8 mouse cellular contexts compared by ENCODE assay signal in genomic region chr15:82339150-82339549, GRCm38 (mm10). TPM values are rescaled to one million over a fixed set of nuclear protein-coding genes. Genes with fewer than 3 reads are reported as not detected.
DNase-seq lines count a peak whose midpoint lies in the region; ATAC-seq and TF ChIP-seq lines count a peak whose summit lies in the region.

No protein-coding gene starts in this region.

- no peaks in the 10 kb centered on the region for H3K27me3 ChIP-seq in embryonic facial prominence, embryonic 13.5 days
- H3K27me3 ChIP-seq in hindbrain, postnatal 0 days (ENCODE audit: insufficient read depth, low read length) = no peaks in the 10 kb centered on the region
- H3K27me3 ChIP-seq in midbrain, postnatal 0 days (ENCODE audit: insufficient read depth, low read length) = peaks cover 9% of the 10 kb centered on the region; the same call in 1 of the 2 replicates

- TF ChIP-seq CTCF in layer of hippocampus, adult 2 months (conservative IDR thresholded peaks at IDR 0.05) = no peak
- no peak for TF ChIP-seq CTCF in hindbrain, postnatal 0 days (IDR thresholded peaks at IDR 0.05; ENCODE audit: low read depth)
- TF ChIP-seq CTCF in midbrain, postnatal 0 days (IDR thresholded peaks at IDR 0.05) = no peak

- H3K9me3 ChIP-seq in embryonic facial prominence, embryonic 13.5 days = no peaks in the 10 kb centered on the region
- no peaks in the 10 kb centered on the region for H3K9me3 ChIP-seq in hindbrain, postnatal 0 days (ENCODE audit: low read length)
- no peaks in the 10 kb centered on the region for H3K9me3 ChIP-seq in midbrain, postnatal 0 days (ENCODE audit: low read length)

- peak overlapping the region; percentile 79 for H3K27ac ChIP-seq in layer of hippocampus, adult 2 months
- H3K27ac ChIP-seq in embryonic facial prominence, embryonic 13.5 days = 0 out of 2 replicates have a peak overlapping the region, but pooled peaks have one; percentile 12
- no peak overlapping the region for H3K27ac ChIP-seq in hindbrain, postnatal 0 days
- no peak overlapping the region for H3K27ac ChIP-seq in midbrain, postnatal 0 days (ENCODE audit: low read depth, low read length)

- H3K36me3 ChIP-seq in embryonic facial prominence, embryonic 13.5 days = peaks cover 38% of the 10 kb centered on the region
- H3K36me3 ChIP-seq in hindbrain, postnatal 0 days (ENCODE audit: insufficient read depth, low read length) = 0 out of 2 replicates have a peak, but pooled peaks cover 6% of the 10 kb centered on the region
- peaks cover 15% of the 10 kb centered on the region; the same call in 1 of the 2 replicates for H3K36me3 ChIP-seq in midbrain, postnatal 0 days (ENCODE audit: insufficient read depth, low read length)

- peaks cover 44% of the 10 kb centered on the region for H3K4me1 ChIP-seq in embryonic facial prominence, embryonic 13.5 days
- peaks cover 14% of the 10 kb centered on the region; the same call in 1 of the 2 replicates for H3K4me1 ChIP-seq in hindbrain, postnatal 0 days (ENCODE audit: insufficient read depth, low read length)
- H3K4me1 ChIP-seq in midbrain, postnatal 0 days (ENCODE audit: insufficient read depth, low read length) = peaks cover 7% of the 10 kb centered on the region

- ATAC-seq in embryonic facial prominence, embryonic 13.5 days (ENCODE audit: insufficient number of reproducible peaks, insufficient read depth, low FRiP score, low TSS enrichment, low read depth) = no peak
- ATAC-seq in hindbrain, postnatal 0 days = no peak
- no peak for ATAC-seq in midbrain, postnatal 0 days (ENCODE audit: low FRiP score)
- ATAC-seq in CD4-positive, CD25-positive, alpha-beta regulatory T cell, adult 4 months = no peak

- WGBS in embryonic facial prominence, embryonic 13.5 days = 58% methylated on average over 10 of the region's 10 CpGs
- 52% methylated on average over 10 of the region's 10 CpGs for WGBS in hindbrain, postnatal 0 days
- 56% methylated on average over 10 of the region's 10 CpGs for WGBS in midbrain, postnatal 0 days

- H3K4me3 ChIP-seq in layer of hippocampus, adult 2 months = peak overlapping the region; percentile 94
- H3K4me3 ChIP-seq in embryonic facial prominence, embryonic 13.5 days = peak overlapping the region; percentile 61
- peak overlapping the region; percentile 48 for H3K4me3 ChIP-seq in hindbrain, postnatal 0 days (ENCODE audit: low read length)
- peak overlapping the region; percentile 43 for H3K4me3 ChIP-seq in midbrain, postnatal 0 days (ENCODE audit: low read depth, low read length)

- peak overlapping the region; percentile 74 for H3K4me2 ChIP-seq in embryonic facial prominence, embryonic 13.5 days
- H3K4me2 ChIP-seq in hindbrain, postnatal 0 days (ENCODE audit: low read depth, low read length) = peak overlapping the region; percentile 64
- peak overlapping the region; percentile 60 for H3K4me2 ChIP-seq in midbrain, postnatal 0 days (ENCODE audit: low read depth, low read length, poor library complexity, severe bottlenecking)

- peak overlapping the region; percentile 78 for H3K9ac ChIP-seq in embryonic facial prominence, embryonic 13.5 days
- peak overlapping the region; percentile 54; the same call in 1 of the 2 replicates for H3K9ac ChIP-seq in hindbrain, postnatal 0 days (replicated peaks; ENCODE audit: low read length)
- H3K9ac ChIP-seq in midbrain, postnatal 0 days (replicated peaks; ENCODE audit: low read length, poor library complexity, severe bottlenecking) = no peak overlapping the region

- DNase-seq in layer of hippocampus, adult 2 months (ENCODE audit: low spot score in 2 of 2) = no peak
- DNase-seq in layer of hippocampus, postnatal 25 days (ENCODE audit: extremely low spot score in 1 of 2, low spot score in 1 of 2) = no peak
- DNase-seq in hindbrain, postnatal 0 days (ENCODE audit: low spot score) = no peak
- no peak for DNase-seq in midbrain, postnatal 0 days (ENCODE audit: low spot score)
- DNase-seq in gastrocnemius, postnatal 10 days = no peak
- no peak for DNase-seq in thymus, postnatal 10 days (ENCODE audit: low spot score in 2 of 2)

RNA-seq across cellular contexts. Expression of gene Smdt1, which starts 0.4 kb away (rescaled TPM):
- 100 to 1,000 TPM; 138 to 144 TPM for total RNA-seq in layer of hippocampus, adult 2 months (2021)
- total RNA-seq in layer of hippocampus, postnatal 25 days (2021) = 100 to 1,000 TPM; 139 to 150 TPM
- polyA plus RNA-seq in embryonic facial prominence, embryonic 13.5 days (2015; fragmentation: Nextera tagmentation; extraction: Ambion mirVana) = 255 and 264 TPM in 2 replicates
- 288 and 293 TPM in 2 replicates for total RNA-seq in hindbrain, postnatal 0 days (2014; rRNA removed)
- 392 and 401 TPM in 2 replicates for polyA plus RNA-seq in hindbrain, postnatal 0 days (2015; fragmentation: Nextera tagmentation; extraction: Ambion mirVana)
- 186 and 226 TPM in 2 replicates for total RNA-seq in midbrain, postnatal 0 days (2014; rRNA removed)
- polyA plus RNA-seq in midbrain, postnatal 0 days (2015; fragmentation: Nextera tagmentation; extraction: Ambion mirVana) = 352 and 383 TPM in 2 replicates
- total RNA-seq in gastrocnemius, postnatal 10 days (2021) = 100 to 1,000 TPM; 143 to 156 TPM
- polyA plus RNA-seq in CD4-positive, CD25-positive, alpha-beta regulatory T cell, adult 4 months (2017; shearing (Covaris generic)) = 10 to 100 TPM; 76.9 to 95.0 TPM

RNA-seq across cellular contexts. Expression of gene Pheta2, which starts 0.4 kb away (rescaled TPM):
- under 1 TPM; 0.41 to 0.64 TPM for total RNA-seq in layer of hippocampus, adult 2 months (2021)
- total RNA-seq in layer of hippocampus, postnatal 25 days (2021) = under 1 TPM; 0.66 to 0.92 TPM
- polyA plus RNA-seq in embryonic facial prominence, embryonic 13.5 days (2015; fragmentation: Nextera tagmentation; extraction: Ambion mirVana) = 18.9 and 19.5 TPM in 2 replicates
- 0.93 and 1.2 TPM in 2 replicates for total RNA-seq in hindbrain, postnatal 0 days (2014; rRNA removed)
- 1.3 and 1.4 TPM in 2 replicates for polyA plus RNA-seq in hindbrain, postnatal 0 days (2015; fragmentation: Nextera tagmentation; extraction: Ambion mirVana)
- 0.28 and 1.5 TPM in 2 replicates for total RNA-seq in midbrain, postnatal 0 days (2014; rRNA removed)
- polyA plus RNA-seq in midbrain, postnatal 0 days (2015; fragmentation: Nextera tagmentation; extraction: Ambion mirVana) = 0.82 and 0.88 TPM in 2 replicates
- 1 to 10 TPM; 3.0 to 4.9 TPM for total RNA-seq in gastrocnemius, postnatal 10 days (2021)
- 1 to 10 TPM; 3.4 to 5.0 TPM for polyA plus RNA-seq in CD4-positive, CD25-positive, alpha-beta regulatory T cell, adult 4 months (2017; shearing (Covaris generic))

RNA-seq across cellular contexts. Expression of gene Naga, which starts 0.4 kb away (rescaled TPM):
- 10 to 100 TPM; 37.6 to 40.9 TPM for total RNA-seq in layer of hippocampus, adult 2 months (2021)
- 10 to 100 TPM; 33.1 to 36.7 TPM for total RNA-seq in layer of hippocampus, postnatal 25 days (2021)
- 46.0 and 49.9 TPM in 2 replicates for polyA plus RNA-seq in embryonic facial prominence, embryonic 13.5 days (2015; fragmentation: Nextera tagmentation; extraction: Ambion mirVana)
- total RNA-seq in hindbrain, postnatal 0 days (2014; rRNA removed) = 41.6 and 51.1 TPM in 2 replicates
- polyA plus RNA-seq in hindbrain, postnatal 0 days (2015; fragmentation: Nextera tagmentation; extraction: Ambion mirVana) = 36.9 and 37.2 TPM in 2 replicates
- 36.6 and 38.0 TPM in 2 replicates for total RNA-seq in midbrain, postnatal 0 days (2014; rRNA removed)
- polyA plus RNA-seq in midbrain, postnatal 0 days (2015; fragmentation: Nextera tagmentation; extraction: Ambion mirVana) = 25.0 and 30.8 TPM in 2 replicates
- 10 to 100 TPM; 24.6 to 27.3 TPM for total RNA-seq in gastrocnemius, postnatal 10 days (2021)
- 10 to 100 TPM; 58.4 to 70.3 TPM for polyA plus RNA-seq in CD4-positive, CD25-positive, alpha-beta regulatory T cell, adult 4 months (2017; shearing (Covaris generic))

RNA-seq across cellular contexts. Expression of gene Ndufa6, which starts 15.0 kb away (rescaled TPM):
- 100 to 1,000 TPM; 209 to 211 TPM for total RNA-seq in layer of hippocampus, adult 2 months (2021)
- 100 to 1,000 TPM; 202 to 220 TPM for total RNA-seq in layer of hippocampus, postnatal 25 days (2021)
- 319 and 324 TPM in 2 replicates for polyA plus RNA-seq in embryonic facial prominence, embryonic 13.5 days (2015; fragmentation: Nextera tagmentation; extraction: Ambion mirVana)
- 194 and 224 TPM in 2 replicates for total RNA-seq in hindbrain, postnatal 0 days (2014; rRNA removed)
- 511 and 516 TPM in 2 replicates for polyA plus RNA-seq in hindbrain, postnatal 0 days (2015; fragmentation: Nextera tagmentation; extraction: Ambion mirVana)
- 241 and 287 TPM in 2 replicates for total RNA-seq in midbrain, postnatal 0 days (2014; rRNA removed)
- 481 and 482 TPM in 2 replicates for polyA plus RNA-seq in midbrain, postnatal 0 days (2015; fragmentation: Nextera tagmentation; extraction: Ambion mirVana)
- total RNA-seq in gastrocnemius, postnatal 10 days (2021) = 100 to 1,000 TPM; 362 to 411 TPM
- polyA plus RNA-seq in CD4-positive, CD25-positive, alpha-beta regulatory T cell, adult 4 months (2017; shearing (Covaris generic)) = 100 to 1,000 TPM; 433 to 535 TPM

RNA-seq across cellular contexts. Expression of gene Wbp2nl, which starts 40.4 kb away (rescaled TPM):
- total RNA-seq in layer of hippocampus, adult 2 months (2021) = not detected
- not detected for total RNA-seq in layer of hippocampus, postnatal 25 days (2021)
- not detected in 2 replicates for polyA plus RNA-seq in embryonic facial prominence, embryonic 13.5 days (2015; fragmentation: Nextera tagmentation; extraction: Ambion mirVana)
- total RNA-seq in hindbrain, postnatal 0 days (2014; rRNA removed) = 1.4 TPM in 1 of 2 replicates, not detected in the other
- polyA plus RNA-seq in hindbrain, postnatal 0 days (2015; fragmentation: Nextera tagmentation; extraction: Ambion mirVana) = 0.36 TPM in 1 of 2 replicates, not detected in the other
- 0.60 and 0.99 TPM in 2 replicates for total RNA-seq in midbrain, postnatal 0 days (2014; rRNA removed)
- polyA plus RNA-seq in midbrain, postnatal 0 days (2015; fragmentation: Nextera tagmentation; extraction: Ambion mirVana) = 0.11 and 0.23 TPM in 2 replicates
- total RNA-seq in gastrocnemius, postnatal 10 days (2021) = not detected
- polyA plus RNA-seq in CD4-positive, CD25-positive, alpha-beta regulatory T cell, adult 4 months (2017; shearing (Covaris generic)) = not detected

Comparison
In these comparisons a context has a peak if more than half of its experiments do, and no peak if none do; other contexts are left out.
1. H3K27ac ChIP-seq: peak in layer of hippocampus, adult 2 months (single experiment) and embryonic facial prominence, embryonic 13.5 days (single experiment); none in hindbrain, postnatal 0 days (single experiment) and midbrain, postnatal 0 days (single experiment).
2. H3K4me3 ChIP-seq: peak in every context shown above with its lines; median percentile 94 in layer of hippocampus, adult 2 months; 61 in embryonic facial prominence, embryonic 13.5 days; 48 in hindbrain, postnatal 0 days; 43 in midbrain, postnatal 0 days.
3. Peak in every context shown above with its lines, with median percentiles within 50 percentile points of each other: H3K4me2 ChIP-seq.